Mouse (Mus musculus) c-Kit-positive CD71-positive TER-119-positive erythroid progenitor cells, embryonic 14.5 days (primary cell): ENCODE results near the gene Hddc2.
"Not testable (repeated sequence)": the region's sequence is repeated elsewhere in the genome, so short reads cannot be mapped to it uniquely, and the experiment has no call there.

Source experiments
- DNase-seq: peaks from one replicate; pipeline ENCODE4 v3.0.0-alpha.2; 2013; ENCODE audit warnings: low spot score

Gene Hddc2

GRCm38 (mm10) chr10:31354141-31354540, 41.0 kb downstream of the Hddc2 start:
- no peak for DNase-seq

GRCm38 (mm10) chr10:31354886-31355461, 41.8 kb downstream of the Hddc2 start:
- DNase-seq: no peak

- DNase-seq: no peak
These were observed 46.6 kb downstream of the Hddc2 start for GRCm38 (mm10) chr10:31359749-31360148.

- not testable (repeated sequence) for DNase-seq
These were observed 57.0 kb downstream of the Hddc2 start for GRCm38 (mm10) chr10:31370200-31370599.
